Mouse (Mus musculus) T-cell, adult 2 months (primary cell): ENCODE measurements around the gene Cyp2s1.

Experiments
- DNase-seq: peaks from one replicate; pipeline ENCODE4 v3.0.0; 2022; ENCODE audit warnings: low spot score

Gene Cyp2s1

GRCm38 (mm10) chr7:25816241-25816919 is at the start of gene Cyp2s1:
TSS of gene Cyp2s1 (minus strand) at chr7:25816913.
- DNase-seq, result peak; percentile 68

- no peak for DNase-seq
Observed at GRCm38 (mm10) chr7:25864861-25865260, 48.1 kb upstream of the Cyp2s1 start.

- DNase-seq, result no peak
Observed at GRCm38 (mm10) chr7:25863756-25864155, 47.0 kb upstream of the Cyp2s1 start.

- DNase-seq, result no peak
Observed at GRCm38 (mm10) chr7:25862365-25862764, 45.7 kb upstream of the Cyp2s1 start.

- DNase-seq, result peak; percentile 49
Observed at GRCm38 (mm10) chr7:25859962-25860870, 43.5 kb upstream of the Cyp2s1 start.

GRCm38 (mm10) chr7:25855082-25855481 is 38.4 kb upstream of the Cyp2s1 start:
- peak; percentile 74 for DNase-seq

- no peak for DNase-seq
Observed at GRCm38 (mm10) chr7:25848444-25848812, 31.7 kb upstream of the Cyp2s1 start.

- peak; percentile 86 for DNase-seq
Observed at GRCm38 (mm10) chr7:25847722-25848443, 31.2 kb upstream of the Cyp2s1 start.

- no peak for DNase-seq
Observed at GRCm38 (mm10) chr7:25844885-25845284, 28.2 kb upstream of the Cyp2s1 start.

- DNase-seq, result no peak
Observed at GRCm38 (mm10) chr7:25844423-25844822, 27.7 kb upstream of the Cyp2s1 start.

GRCm38 (mm10) chr7:25843492-25843891 is 26.8 kb upstream of the Cyp2s1 start:
- DNase-seq, result no peak

GRCm38 (mm10) chr7:25840908-25841307 is 24.2 kb upstream of the Cyp2s1 start:
- no peak for DNase-seq

- DNase-seq, result peak; percentile 86
Observed at GRCm38 (mm10) chr7:25835188-25835891, 18.6 kb upstream of the Cyp2s1 start.

- no peak for DNase-seq
Observed at GRCm38 (mm10) chr7:25831557-25832530, 15.1 kb upstream of the Cyp2s1 start.

- no peak for DNase-seq
Observed at GRCm38 (mm10) chr7:25830251-25830650, 13.5 kb upstream of the Cyp2s1 start.

GRCm38 (mm10) chr7:25827199-25827598 is 10.5 kb upstream of the Cyp2s1 start:
- peak; percentile 49 for DNase-seq

- peak; percentile 41 for DNase-seq
Observed at GRCm38 (mm10) chr7:25826029-25826428, 9.3 kb upstream of the Cyp2s1 start.

GRCm38 (mm10) chr7:25825043-25825442 is 8.3 kb upstream of the Cyp2s1 start:
- DNase-seq, result no peak

- no peak for DNase-seq
Observed at GRCm38 (mm10) chr7:25815571-25815970, 1.1 kb downstream of the Cyp2s1 start.

- no peak for DNase-seq
Observed at GRCm38 (mm10) chr7:25814711-25815110, 2.0 kb downstream of the Cyp2s1 start.

- DNase-seq, result no peak
Observed at GRCm38 (mm10) chr7:25812195-25812594, 4.5 kb downstream of the Cyp2s1 start.
